In genomic region chr4:82466717-82467116, GRCm38 (mm10) we compare ENCODE assay signal across 8 mouse cellular contexts.
DNase-seq lines count a peak whose midpoint lies in the region; ATAC-seq and TF ChIP-seq lines count a peak whose summit lies in the region.

No protein-coding gene starts in this region.

- no peak overlapping the region for H3K9ac ChIP-seq in forebrain, embryonic 16.5 days (replicated peaks; ENCODE audit: low read depth, low read length)
- H3K9ac ChIP-seq in forebrain, embryonic 11.5 days (ENCODE audit: low read length), result no peak overlapping the region
- no peak overlapping the region; the same call in 1 of the 2 replicates for H3K9ac ChIP-seq in heart, postnatal 0 days (replicated peaks; ENCODE audit: low read depth, low read length)
- no peak overlapping the region for H3K9ac ChIP-seq in lung, embryonic 14.5 days
- no peak overlapping the region for H3K9ac ChIP-seq in midbrain, embryonic 11.5 days (ENCODE audit: low read length)

- no peak for TF ChIP-seq CTCF in heart, postnatal 0 days (IDR thresholded peaks at IDR 0.05; ENCODE audit: low read depth)
- TF ChIP-seq CTCF in lung, embryonic 14.5 days (IDR thresholded peaks at IDR 0.05; ENCODE audit: low read depth), result no peak

- H3K4me2 ChIP-seq in forebrain, embryonic 16.5 days (ENCODE audit: low read length), result no peak overlapping the region
- H3K4me2 ChIP-seq in forebrain, embryonic 11.5 days (ENCODE audit: low read depth, low read length, severe bottlenecking), result no peak overlapping the region
- H3K4me2 ChIP-seq in heart, postnatal 0 days (ENCODE audit: low read depth, low read length), result peak overlapping the region; percentile 39; the same call in 1 of the 2 replicates
- H3K4me2 ChIP-seq in lung, embryonic 14.5 days, result peak overlapping the region; percentile 31; the same call in 1 of the 2 replicates
- no peak overlapping the region for H3K4me2 ChIP-seq in midbrain, embryonic 11.5 days

- no peak for DNase-seq in forebrain, embryonic 11.5 days (ENCODE audit: low spot score)
- peak; percentile 45 for DNase-seq in heart, postnatal 0 days (ENCODE audit: low spot score)
- peak; percentile 67 for DNase-seq in lung, embryonic 14.5 days
- DNase-seq in thymus, postnatal 10 days (ENCODE audit: low spot score in 2 of 2), result no peak
- no peak for DNase-seq in midbrain, embryonic 11.5 days (ENCODE audit: low spot score, missing footprints)

- ATAC-seq in forebrain, embryonic 16.5 days, result no peak
- ATAC-seq in forebrain, embryonic 11.5 days (replicated peaks; ENCODE audit: low FRiP score), result no peak
- peak; percentile 42 for ATAC-seq in heart, postnatal 0 days (ENCODE audit: insufficient read depth, low read depth)
- no peak; the same call in 1 of the 2 replicates for ATAC-seq in lung, embryonic 14.5 days (ENCODE audit: insufficient read depth)
- ATAC-seq in inflammation-experienced regulatory T-cells, adult 6 months, result no peak
- no peak for ATAC-seq in midbrain, embryonic 11.5 days (ENCODE audit: low FRiP score)

- peak overlapping the region; percentile 45 for H3K27ac ChIP-seq in forebrain, embryonic 16.5 days (ENCODE audit: low read length)
- H3K27ac ChIP-seq in forebrain, embryonic 11.5 days (ENCODE audit: low read depth, low read length), result no peak overlapping the region
- peak overlapping the region; percentile 61 for H3K27ac ChIP-seq in brown adipose tissue, adult 24 weeks (replicated peaks; ENCODE audit: low read depth, low read length)
- peak overlapping the region; percentile 81 for H3K27ac ChIP-seq in heart, postnatal 0 days (ENCODE audit: low read depth)
- H3K27ac ChIP-seq in lung, embryonic 14.5 days (ENCODE audit: low read depth), result peak overlapping the region; percentile 26; the same call in 1 of the 2 replicates
- no peak overlapping the region for H3K27ac ChIP-seq in midbrain, embryonic 11.5 days (ENCODE audit: low read depth, low read length)

- WGBS in forebrain, embryonic 16.5 days, result 52% methylated on average over 8 of the region's 8 CpGs
- WGBS in forebrain, embryonic 11.5 days, result 78% methylated on average over 8 of the region's 8 CpGs
- WGBS in heart, postnatal 0 days, result 5% methylated on average over 8 of the region's 8 CpGs
- 27% methylated on average over 8 of the region's 8 CpGs for WGBS in lung, embryonic 14.5 days
- WGBS in midbrain, embryonic 11.5 days, result 84% methylated on average over 8 of the region's 8 CpGs

- TF ChIP-seq EP300 in heart, postnatal 0 days (IDR thresholded peaks at IDR 0.05; ENCODE audit: low read depth), result 0 out of 2 replicates have a peak, but pooled peaks have one; percentile 34

- H3K4me1 ChIP-seq in forebrain, embryonic 16.5 days (replicated peaks; ENCODE audit: control insufficient read depth, insufficient read depth, low read length), result peaks cover 63% of the 10 kb centered on the region
- H3K4me1 ChIP-seq in forebrain, embryonic 11.5 days (replicated peaks; ENCODE audit: control insufficient read depth, insufficient read depth, low read length), result peaks cover 13% of the 10 kb centered on the region
- H3K4me1 ChIP-seq in brown adipose tissue, adult 24 weeks (ENCODE audit: control insufficient read depth, insufficient read depth, insufficient read length, low read length), result peaks cover 44% of the 10 kb centered on the region
- H3K4me1 ChIP-seq in heart, postnatal 0 days (ENCODE audit: control insufficient read depth, insufficient read depth), result peaks cover 63% of the 10 kb centered on the region
- H3K4me1 ChIP-seq in lung, embryonic 14.5 days (ENCODE audit: insufficient read depth), result peaks cover 55% of the 10 kb centered on the region
- no peaks in the 10 kb centered on the region for H3K4me1 ChIP-seq in midbrain, embryonic 11.5 days (ENCODE audit: control insufficient read depth, insufficient read depth, low read length)

- H3K4me3 ChIP-seq in forebrain, embryonic 16.5 days (replicated peaks; ENCODE audit: low read length), result no peak overlapping the region
- H3K4me3 ChIP-seq in forebrain, embryonic 11.5 days (ENCODE audit: low read depth, low read length), result no peak overlapping the region
- H3K4me3 ChIP-seq in brown adipose tissue, adult 24 weeks (ENCODE audit: insufficient read depth, low read depth, low read length), result no peak overlapping the region
- H3K4me3 ChIP-seq in heart, postnatal 0 days (ENCODE audit: low read depth, low read length), result no peak overlapping the region
- H3K4me3 ChIP-seq in lung, embryonic 14.5 days (ENCODE audit: low read depth, low read length), result no peak overlapping the region
- no peak overlapping the region for H3K4me3 ChIP-seq in midbrain, embryonic 11.5 days (ENCODE audit: low read depth, low read length)

- no peaks in the 10 kb centered on the region for H3K27me3 ChIP-seq in forebrain, embryonic 16.5 days (replicated peaks; ENCODE audit: control insufficient read depth, insufficient read depth, low read length)
- no peaks in the 10 kb centered on the region for H3K27me3 ChIP-seq in forebrain, embryonic 11.5 days (ENCODE audit: control insufficient read depth, insufficient read depth, low read length)
- H3K27me3 ChIP-seq in heart, postnatal 0 days (ENCODE audit: control insufficient read depth, insufficient read depth, low read length), result no peaks in the 10 kb centered on the region
- no peaks in the 10 kb centered on the region for H3K27me3 ChIP-seq in lung, embryonic 14.5 days (ENCODE audit: insufficient read depth, low read length)
- H3K27me3 ChIP-seq in midbrain, embryonic 11.5 days (ENCODE audit: control insufficient read depth, insufficient read depth, low read length), result no peaks in the 10 kb centered on the region

- no peaks in the 10 kb centered on the region for H3K36me3 ChIP-seq in forebrain, embryonic 16.5 days (ENCODE audit: control insufficient read depth, insufficient read depth)
- H3K36me3 ChIP-seq in forebrain, embryonic 11.5 days (ENCODE audit: control insufficient read depth, insufficient read depth, low read length), result no peaks in the 10 kb centered on the region
- no peaks in the 10 kb centered on the region for H3K36me3 ChIP-seq in heart, postnatal 0 days (replicated peaks; ENCODE audit: control insufficient read depth, insufficient read depth, low read length)
- H3K36me3 ChIP-seq in lung, embryonic 14.5 days (ENCODE audit: insufficient read depth), result 0 out of 2 replicates have a peak, but pooled peaks cover 5% of the 10 kb centered on the region
- H3K36me3 ChIP-seq in midbrain, embryonic 11.5 days (ENCODE audit: control insufficient read depth, insufficient read depth, low read length), result no peaks in the 10 kb centered on the region

- H3K9me3 ChIP-seq in forebrain, embryonic 16.5 days (ENCODE audit: control insufficient read depth, low read length), result no peaks in the 10 kb centered on the region
- H3K9me3 ChIP-seq in forebrain, embryonic 11.5 days (ENCODE audit: control insufficient read depth, low read length), result no peaks in the 10 kb centered on the region
- H3K9me3 ChIP-seq in heart, postnatal 0 days (replicated peaks; ENCODE audit: control insufficient read depth, low read length), result no peaks in the 10 kb centered on the region
- no peaks in the 10 kb centered on the region for H3K9me3 ChIP-seq in lung, embryonic 14.5 days (ENCODE audit: low read depth, low read length)
- H3K9me3 ChIP-seq in midbrain, embryonic 11.5 days (ENCODE audit: control insufficient read depth, low read length), result no peaks in the 10 kb centered on the region

Comparison
In these comparisons a context has a peak if more than half of its experiments do, and no peak if none do; other contexts are left out.
1. H3K27ac ChIP-seq: peak in forebrain, embryonic 16.5 days (single experiment), brown adipose tissue, adult 24 weeks (single experiment), heart, postnatal 0 days (single experiment) and lung, embryonic 14.5 days (single experiment); none in forebrain, embryonic 11.5 days (single experiment) and midbrain, embryonic 11.5 days (single experiment).
2. H3K4me2 ChIP-seq: peak in heart, postnatal 0 days (single experiment) and lung, embryonic 14.5 days (single experiment); none in forebrain, embryonic 16.5 days (single experiment), forebrain, embryonic 11.5 days (single experiment) and midbrain, embryonic 11.5 days (single experiment).
3. DNase-seq: peak in heart, postnatal 0 days (single experiment) and lung, embryonic 14.5 days (single experiment); none in forebrain, embryonic 11.5 days (single experiment), thymus, postnatal 10 days (0 of 2) and midbrain, embryonic 11.5 days (single experiment).